In genomic region chr11:96821956-96822355, GRCm38 (mm10) we compare ENCODE assay signal across 21 mouse cellular contexts. TPM values are rescaled to one million over a fixed set of nuclear protein-coding genes. Genes with fewer than 3 reads are reported as not detected.
DNase-seq lines count a peak whose midpoint lies in the region; ATAC-seq and TF ChIP-seq lines count a peak whose summit lies in the region.
"Had no signal": no experiment of that assay in that cellular context is flagged by ENCODE, and none has a peak within 500 bp of the region (broad histone marks: within the 10 kb centered on the region; RNA-seq: fewer than 3 reads in every experiment).

No protein-coding gene starts in this region.

- H3K36me3 ChIP-seq in hindbrain, embryonic 14.5 days (replicated peaks; ENCODE audit: control insufficient read depth, insufficient read depth), result peaks cover 68% of the 10 kb centered on the region
- peaks cover 87% of the 10 kb centered on the region for H3K36me3 ChIP-seq in hindbrain, embryonic 10.5 days
- peaks cover 53% of the 10 kb centered on the region for H3K36me3 ChIP-seq in liver, postnatal 0 days (replicated peaks; ENCODE audit: insufficient read depth, low read length)
- peaks cover 87% of the 10 kb centered on the region for H3K36me3 ChIP-seq in liver, embryonic 12.5 days
- H3K36me3 ChIP-seq in ES-E14 (ENCODE audit: control insufficient read depth, insufficient read depth, low read length, poor library complexity, severe bottlenecking) (peaks cover 57% of the 10 kb centered on the region), macrophage (ENCODE audit: inconsistent target) (peaks cover 53% of the 10 kb centered on the region)
- H3K36me3 ChIP-seq in midbrain, embryonic 15.5 days (replicated peaks), result peaks cover 47% of the 10 kb centered on the region

- TF ChIP-seq EP300 in liver, postnatal 0 days (IDR thresholded peaks at IDR 0.05; ENCODE audit: low read depth), result no peak

- ATAC-seq in hindbrain, embryonic 14.5 days (ENCODE audit: low FRiP score), result no peak
- no peak for ATAC-seq in liver, postnatal 0 days
- no peak for ATAC-seq in liver, embryonic 12.5 days
- ATAC-seq in midbrain, embryonic 15.5 days (replicated peaks), result no peak
- ATAC-seq: forebrain, embryonic 16.5 days; midbrain, embryonic 13.5 days had no signal

- peaks cover 42% of the 10 kb centered on the region for H3K4me1 ChIP-seq in hindbrain, embryonic 14.5 days (replicated peaks; ENCODE audit: control insufficient read depth, insufficient read depth, low read length)
- H3K4me1 ChIP-seq in hindbrain, embryonic 10.5 days (replicated peaks), result peaks cover 61% of the 10 kb centered on the region
- peaks cover 42% of the 10 kb centered on the region for H3K4me1 ChIP-seq in liver, postnatal 0 days (ENCODE audit: insufficient read depth)
- H3K4me1 ChIP-seq in liver, embryonic 12.5 days, result peaks cover 44% of the 10 kb centered on the region
- H3K4me1 ChIP-seq in ES-E14 (ENCODE audit: control insufficient read depth in 2 of 2, insufficient read depth in 2 of 2, low read length in 2 of 2, poor library complexity in 1 of 2), result peaks cover 3 to 40% of the 10 kb centered on the region in 2 experiments; a peak in 2 of 4 replicates
- H3K4me1 ChIP-seq in midbrain, embryonic 15.5 days, result peaks cover 44% of the 10 kb centered on the region

- in situ Hi-C loops in ES-E14 (cut with MboI; ENCODE audit: low sequenced_read_pairs in 2 of 2, unreplicated experiment in 2 of 2), result no loop called here

- TF ChIP-seq CTCF in liver, postnatal 0 days (IDR thresholded peaks at IDR 0.05; ENCODE audit: low read depth), result no peak

- H3K4me3 ChIP-seq in hindbrain, embryonic 14.5 days (replicated peaks; ENCODE audit: low read length), result no peak overlapping the region
- H3K4me3 ChIP-seq in hindbrain, embryonic 10.5 days, result no peak overlapping the region
- H3K4me3 ChIP-seq in liver, postnatal 0 days (ENCODE audit: low read depth, low read length), result no peak overlapping the region
- no peak overlapping the region for H3K4me3 ChIP-seq in liver, embryonic 12.5 days
- H3K4me3 ChIP-seq in ES-E14 (ENCODE audit: insufficient read depth in 1 of 2, low read depth in 1 of 2, low read length in 2 of 2, poor library complexity in 1 of 2, severe bottlenecking in 1 of 2), result peak overlapping the region; percentile 51 to 90; a peak in 2 of 4 replicates
- peak overlapping the region; percentile 58 for H3K4me3 ChIP-seq in macrophage (ENCODE audit: inconsistent target)
- no peak overlapping the region for H3K4me3 ChIP-seq in midbrain, embryonic 15.5 days
- H3K4me3 ChIP-seq: heart, adult 2 months; hindbrain, embryonic 15.5 days; limb, embryonic 15.5 days; midbrain, embryonic 13.5 days; neural tube, embryonic 13.5 days had no signal

- H3K4me2 ChIP-seq in hindbrain, embryonic 14.5 days (replicated peaks), result no peak overlapping the region
- H3K4me2 ChIP-seq in liver, postnatal 0 days (ENCODE audit: low read depth, low read length), result no peak overlapping the region
- no peak overlapping the region for H3K4me2 ChIP-seq in liver, embryonic 12.5 days
- no peak overlapping the region for H3K4me2 ChIP-seq in midbrain, embryonic 15.5 days
- H3K4me2 ChIP-seq: limb, embryonic 15.5 days had no signal

- peaks cover 99% of the 10 kb centered on the region for H3K79me2 ChIP-seq in macrophage (ENCODE audit: inconsistent target)

- H3K27ac ChIP-seq in hindbrain, embryonic 14.5 days, result no peak overlapping the region
- H3K27ac ChIP-seq in hindbrain, embryonic 10.5 days, result no peak overlapping the region
- H3K27ac ChIP-seq in liver, postnatal 0 days (ENCODE audit: low read depth), result peak overlapping the region; percentile 49; the same call in 1 of the 2 replicates
- H3K27ac ChIP-seq in liver, embryonic 12.5 days, result no peak overlapping the region
- H3K27ac ChIP-seq in ES-E14 (ENCODE audit: insufficient read depth, low read depth, low read length, poor library complexity, severe bottlenecking) (peak overlapping the region; percentile 72; the same call in 1 of the 2 replicates), macrophage (peak overlapping the region; percentile 91)
- H3K27ac ChIP-seq in midbrain, embryonic 15.5 days, result no peak overlapping the region
- H3K27ac ChIP-seq: heart, adult 2 months; hindbrain, embryonic 15.5 days; limb, embryonic 15.5 days; midbrain, embryonic 13.5 days; neural tube, embryonic 13.5 days had no signal

- WGBS in hindbrain, embryonic 14.5 days, result 94% methylated on average over 10 of the region's 10 CpGs
- WGBS in hindbrain, embryonic 10.5 days, result 90% methylated on average over 10 of the region's 10 CpGs
- 84% methylated on average over 10 of the region's 10 CpGs for WGBS in liver, postnatal 0 days (ENCODE audit: insufficient replicate concordance)
- WGBS in liver, embryonic 12.5 days (ENCODE audit: insufficient replicate concordance), result 86% methylated on average over 10 of the region's 10 CpGs
- WGBS in macrophage (ENCODE audit: missing documents), result 96% methylated on average over 10 of the region's 10 CpGs
- WGBS in midbrain, embryonic 15.5 days, result 95% methylated on average over 10 of the region's 10 CpGs

- DNase-seq in hindbrain, embryonic 14.5 days (ENCODE audit: low spot score), result no peak
- no peak for DNase-seq in hindbrain, embryonic 10.5 days (ENCODE audit: low spot score)
- DNase-seq in liver, postnatal 0 days, result no peak
- no peak for DNase-seq in ES-E14 (ENCODE audit: low read depth, low spot score)
- no peak for DNase-seq in adrenal gland, postnatal 14 days
- DNase-seq: cerebellum, postnatal 36 days; gastrocnemius, postnatal 25 days; heart, postnatal 36 days; left cerebral cortex, postnatal 4 days; right cerebral cortex, adult 18-20 months; thymus, adult 2 months; thymus, postnatal 4 days had no signal

- H3K27me3 ChIP-seq in hindbrain, embryonic 14.5 days (ENCODE audit: control insufficient read depth, insufficient read depth, low read length), result no peaks in the 10 kb centered on the region
- H3K27me3 ChIP-seq in hindbrain, embryonic 10.5 days (ENCODE audit: insufficient read depth, poor library complexity, severe bottlenecking), result no peaks in the 10 kb centered on the region
- no peaks in the 10 kb centered on the region for H3K27me3 ChIP-seq in liver, postnatal 0 days (ENCODE audit: insufficient read depth, low read length)
- no peaks in the 10 kb centered on the region for H3K27me3 ChIP-seq in liver, embryonic 12.5 days (replicated peaks)
- H3K27me3 ChIP-seq in midbrain, embryonic 15.5 days (replicated peaks), result no peaks in the 10 kb centered on the region
- H3K27me3 ChIP-seq: hindbrain, embryonic 15.5 days; limb, embryonic 15.5 days; midbrain, embryonic 13.5 days; neural tube, embryonic 13.5 days had no signal

- H3K9ac ChIP-seq in hindbrain, embryonic 14.5 days, result 0 out of 2 replicates have a peak overlapping the region, but pooled peaks have one; percentile 7
- peak overlapping the region; percentile 19; the same call in 1 of the 2 replicates for H3K9ac ChIP-seq in liver, postnatal 0 days (replicated peaks)
- no peak overlapping the region for H3K9ac ChIP-seq in liver, embryonic 12.5 days
- peak overlapping the region; percentile 46; the same call in 1 of the 2 replicates for H3K9ac ChIP-seq in ES-E14 (ENCODE audit: insufficient read depth, low read depth, low read length, poor library complexity, severe bottlenecking)
- no peak overlapping the region for H3K9ac ChIP-seq in midbrain, embryonic 15.5 days
- H3K9ac ChIP-seq: hindbrain, embryonic 15.5 days; limb, embryonic 15.5 days; midbrain, embryonic 13.5 days; neural tube, embryonic 13.5 days had no signal

- H3K9me3 ChIP-seq in hindbrain, embryonic 14.5 days (ENCODE audit: control insufficient read depth, low read length), result no peaks in the 10 kb centered on the region
- no peaks in the 10 kb centered on the region for H3K9me3 ChIP-seq in hindbrain, embryonic 10.5 days
- no peaks in the 10 kb centered on the region for H3K9me3 ChIP-seq in liver, postnatal 0 days (ENCODE audit: low read length)
- H3K9me3 ChIP-seq in liver, embryonic 12.5 days (replicated peaks), result no peaks in the 10 kb centered on the region
- H3K9me3 ChIP-seq in ES-E14 (ENCODE audit: control insufficient read depth, insufficient read depth, low read depth, low read length), result no peaks in the 10 kb centered on the region
- H3K9me3 ChIP-seq in midbrain, embryonic 15.5 days, result no peaks in the 10 kb centered on the region
- H3K9me3 ChIP-seq: hindbrain, embryonic 15.5 days; limb, embryonic 15.5 days; midbrain, embryonic 13.5 days; neural tube, embryonic 13.5 days had no signal

RNA-seq across cellular contexts. Expression of gene Nfe2l1, which starts 7.8 kb away (rescaled TPM):
- polyA plus RNA-seq in hindbrain, embryonic 14.5 days (2014; fragmentation: Nextera tagmentation; extraction: Ambion mirVana), result 49.3 and 54.7 TPM in 2 replicates
- 65.7 and 71.8 TPM in 2 replicates for polyA plus RNA-seq in hindbrain, embryonic 10.5 days (2016; fragmentation: Nextera tagmentation; extraction: Ambion mirVana)
- polyA plus RNA-seq in liver, postnatal 0 days (2015; fragmentation: Nextera tagmentation; extraction: Ambion mirVana), result 17.6 and 22.1 TPM in 2 replicates
- polyA plus RNA-seq in liver, embryonic 12.5 days (2016; fragmentation: Nextera tagmentation; extraction: Ambion mirVana), result 26.7 and 32.4 TPM in 2 replicates
- 166 and 208 TPM in 2 replicates for total RNA-seq in ES-E14 (2012; rRNA removed)
- 100 to 1,000 TPM in 25 of 26 experiments, 10 to 100 TPM in 1; 97.9 to 361 (median 196) TPM for total RNA-seq in macrophage (2018; cell fraction: chromatin; rRNA removed)
- total RNA-seq in macrophage (2018; cell fraction: cytosol; rRNA removed), result 100 to 1,000 TPM in 25 of 26 experiments, 10 to 100 TPM in 1; 98.7 to 304 (median 159) TPM
- total RNA-seq in macrophage (2018; cell fraction: nucleus; rRNA removed), result 100 to 1,000 TPM; 116 to 523 (median 261) TPM
- 85.5 to 118 TPM (median 95.5 TPM) in 3 replicates for polyA plus RNA-seq in macrophage (2018)
- polyA plus RNA-seq in midbrain, embryonic 15.5 days (2015; fragmentation: Nextera tagmentation; extraction: Ambion mirVana), result 80.9 and 81.2 TPM in 2 replicates
- total RNA-seq in adrenal gland, postnatal 14 days (2021), result 362 and 371 TPM in 2 replicates

RNA-seq across cellular contexts. Expression of gene Copz2, which starts 27.7 kb away (rescaled TPM):
- polyA plus RNA-seq in hindbrain, embryonic 14.5 days (2014; fragmentation: Nextera tagmentation; extraction: Ambion mirVana), result 23.1 and 29.7 TPM in 2 replicates
- 42.9 and 44.2 TPM in 2 replicates for polyA plus RNA-seq in hindbrain, embryonic 10.5 days (2016; fragmentation: Nextera tagmentation; extraction: Ambion mirVana)
- 51.0 and 55.5 TPM in 2 replicates for polyA plus RNA-seq in liver, postnatal 0 days (2015; fragmentation: Nextera tagmentation; extraction: Ambion mirVana)
- 25.6 and 26.7 TPM in 2 replicates for polyA plus RNA-seq in liver, embryonic 12.5 days (2016; fragmentation: Nextera tagmentation; extraction: Ambion mirVana)
- 2.5 and 5.5 TPM in 2 replicates for total RNA-seq in ES-E14 (2012; rRNA removed)
- total RNA-seq in macrophage (2018; cell fraction: chromatin; rRNA removed), result 10 to 100 TPM in 9 of 26 experiments, 1 to 10 TPM in 17; 1.8 to 29.4 (median 6.1) TPM
- total RNA-seq in macrophage (2018; cell fraction: cytosol; rRNA removed), result 10 to 100 TPM in 13 of 26 experiments, 1 to 10 TPM in 13; 6.1 to 30.0 (median 13.8) TPM
- total RNA-seq in macrophage (2018; cell fraction: nucleus; rRNA removed), result 10 to 100 TPM in 7 of 26 experiments, 1 to 10 TPM in 19; 2.0 to 27.7 (median 5.4) TPM
- 11.9 to 23.0 TPM (median 16.0 TPM) in 3 replicates for polyA plus RNA-seq in macrophage (2018)
- polyA plus RNA-seq in midbrain, embryonic 15.5 days (2015; fragmentation: Nextera tagmentation; extraction: Ambion mirVana), result 19.9 and 20.5 TPM in 2 replicates
- total RNA-seq in adrenal gland, postnatal 14 days (2021), result 39.8 and 43.7 TPM in 2 replicates

RNA-seq across cellular contexts. Expression of gene Cbx1, which starts 33.0 kb away (rescaled TPM):
- polyA plus RNA-seq in hindbrain, embryonic 14.5 days (2014; fragmentation: Nextera tagmentation; extraction: Ambion mirVana), result 52.5 and 57.7 TPM in 2 replicates
- polyA plus RNA-seq in hindbrain, embryonic 10.5 days (2016; fragmentation: Nextera tagmentation; extraction: Ambion mirVana), result 158 and 198 TPM in 2 replicates
- 20.7 and 24.9 TPM in 2 replicates for polyA plus RNA-seq in liver, postnatal 0 days (2015; fragmentation: Nextera tagmentation; extraction: Ambion mirVana)
- polyA plus RNA-seq in liver, embryonic 12.5 days (2016; fragmentation: Nextera tagmentation; extraction: Ambion mirVana), result 51.6 and 52.4 TPM in 2 replicates
- 112 and 153 TPM in 2 replicates for total RNA-seq in ES-E14 (2012; rRNA removed)
- total RNA-seq in macrophage (2018; cell fraction: chromatin; rRNA removed), result 10 to 100 TPM; 20.3 to 98.2 (median 50.7) TPM
- total RNA-seq in macrophage (2018; cell fraction: cytosol; rRNA removed), result 10 to 100 TPM; 25.5 to 43.3 (median 36.3) TPM
- 10 to 100 TPM; 17.8 to 78.4 (median 39.7) TPM for total RNA-seq in macrophage (2018; cell fraction: nucleus; rRNA removed)
- 40.5 to 73.7 TPM (median 45.0 TPM) in 3 replicates for polyA plus RNA-seq in macrophage (2018)
- 70.6 and 76.7 TPM in 2 replicates for polyA plus RNA-seq in midbrain, embryonic 15.5 days (2015; fragmentation: Nextera tagmentation; extraction: Ambion mirVana)
- total RNA-seq in adrenal gland, postnatal 14 days (2021), result 69.8 and 78.1 TPM in 2 replicates

RNA-seq across cellular contexts. Expression of gene Snx11, which starts 44.6 kb away (rescaled TPM):
- 37.9 and 42.5 TPM in 2 replicates for polyA plus RNA-seq in hindbrain, embryonic 14.5 days (2014; fragmentation: Nextera tagmentation; extraction: Ambion mirVana)
- polyA plus RNA-seq in hindbrain, embryonic 10.5 days (2016; fragmentation: Nextera tagmentation; extraction: Ambion mirVana), result 28.0 and 30.4 TPM in 2 replicates
- 7.0 and 7.5 TPM in 2 replicates for polyA plus RNA-seq in liver, postnatal 0 days (2015; fragmentation: Nextera tagmentation; extraction: Ambion mirVana)
- polyA plus RNA-seq in liver, embryonic 12.5 days (2016; fragmentation: Nextera tagmentation; extraction: Ambion mirVana), result 14.3 and 14.4 TPM in 2 replicates
- 55.6 and 57.6 TPM in 2 replicates for total RNA-seq in ES-E14 (2012; rRNA removed)
- 100 to 1,000 TPM; 101 to 284 (median 211) TPM for total RNA-seq in macrophage (2018; cell fraction: chromatin; rRNA removed)
- total RNA-seq in macrophage (2018; cell fraction: cytosol; rRNA removed), result 10 to 100 TPM in 25 of 26 experiments, 1 to 10 TPM in 1; 9.6 to 32.1 (median 18.4) TPM
- total RNA-seq in macrophage (2018; cell fraction: nucleus; rRNA removed), result 100 to 1,000 TPM in 15 of 26 experiments, 10 to 100 TPM in 11; 57.9 to 199 (median 104) TPM
- 14.2 to 28.6 TPM (median 20.6 TPM) in 3 replicates for polyA plus RNA-seq in macrophage (2018)
- 47.2 and 51.1 TPM in 2 replicates for polyA plus RNA-seq in midbrain, embryonic 15.5 days (2015; fragmentation: Nextera tagmentation; extraction: Ambion mirVana)
- 23.4 and 27.2 TPM in 2 replicates for total RNA-seq in adrenal gland, postnatal 14 days (2021)

Comparison
In these comparisons a context has a peak if more than half of its experiments do, and no peak if none do; other contexts are left out.
1. H3K27ac ChIP-seq: peak in liver, postnatal 0 days (single experiment), ES-E14 (single experiment) and macrophage (single experiment); none in hindbrain, embryonic 14.5 days (single experiment), hindbrain, embryonic 10.5 days (single experiment), liver, embryonic 12.5 days (single experiment) and midbrain, embryonic 15.5 days (single experiment).
2. H3K9ac ChIP-seq: peak in hindbrain, embryonic 14.5 days (single experiment), liver, postnatal 0 days (single experiment) and ES-E14 (single experiment); none in liver, embryonic 12.5 days (single experiment) and midbrain, embryonic 15.5 days (single experiment).
3. H3K4me3 ChIP-seq: peak in ES-E14 (2 of 2) and macrophage (single experiment); none in hindbrain, embryonic 14.5 days (single experiment), hindbrain, embryonic 10.5 days (single experiment), liver, postnatal 0 days (single experiment), liver, embryonic 12.5 days (single experiment) and midbrain, embryonic 15.5 days (single experiment).